Mouse (Mus musculus) cerebral cortex, adult 2 months (tissue): ENCODE results near the gene Foxs1.

ENCODE experiments used
- WGBS: fragments of 180-500 bp; shearing (Covaris S2); methylation state at CpG from one replicate; pipeline ENCODE4 v1.1.7; 2018; 5-methylcytosine and 5-hydroxymethylcytosine counted together

Gene Foxs1

GRCm38 (mm10) chr2:152933048-152933447 is at the start of gene Foxs1:
Foxs1 (minus strand) TSS chr2:152933208.
- WGBS, result 59% methylated on average over 9 of the region's 9 CpGs

DNA sequence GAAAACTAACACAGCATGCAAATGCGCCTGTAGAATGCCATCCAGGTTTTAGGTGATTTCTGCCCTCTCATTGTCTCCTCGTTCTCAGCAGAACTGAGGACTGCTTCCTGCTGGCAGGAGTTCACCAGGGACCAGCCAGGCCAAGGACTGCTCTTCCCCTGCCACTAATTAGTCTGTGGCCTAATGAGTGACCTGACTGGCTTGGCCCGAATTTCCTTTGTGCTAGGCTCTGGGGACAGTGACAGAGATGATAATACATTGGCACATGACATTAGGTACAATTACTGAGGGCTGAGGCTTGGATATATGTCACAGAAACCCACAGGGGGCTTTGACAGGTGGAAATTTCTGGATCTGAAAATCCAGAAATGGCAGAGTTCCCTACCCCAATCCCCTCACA is 44.0 kb upstream of the Foxs1 start:
- WGBS, result 61% methylated on average over 3 of the region's 3 CpGs

DNA sequence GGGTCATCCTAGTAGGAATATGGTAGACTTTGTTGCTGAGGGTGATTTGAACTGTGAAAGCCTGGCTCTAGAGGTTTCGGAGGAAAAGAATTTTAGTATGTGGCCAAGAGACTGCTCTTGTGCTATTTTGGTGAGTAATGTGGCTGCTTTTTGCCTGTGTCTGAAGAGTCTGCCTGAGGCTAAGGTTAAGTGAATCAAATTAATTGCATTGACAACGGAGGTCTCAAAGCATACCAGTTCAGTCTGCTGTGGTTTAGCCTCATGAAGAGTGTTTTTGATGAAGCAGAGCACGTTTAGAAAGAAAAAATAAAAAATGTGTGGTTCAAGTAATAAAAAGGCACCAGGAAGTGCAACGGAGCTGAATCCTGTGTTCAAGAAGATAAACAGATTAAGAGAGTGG is 32.5 kb upstream of the Foxs1 start:
- 77% methylated on average over 4 of the region's 4 CpGs for WGBS

- WGBS, result 2% methylated on average over 34 of the region's 34 CpGs
Observed at GRCm38 (mm10) chr2:152962091-152962793, 29.2 kb upstream of the Foxs1 start, which contains the start of gene Ttll9. Ttll9 (plus strand) TSS chr2:152962485.

DNA sequence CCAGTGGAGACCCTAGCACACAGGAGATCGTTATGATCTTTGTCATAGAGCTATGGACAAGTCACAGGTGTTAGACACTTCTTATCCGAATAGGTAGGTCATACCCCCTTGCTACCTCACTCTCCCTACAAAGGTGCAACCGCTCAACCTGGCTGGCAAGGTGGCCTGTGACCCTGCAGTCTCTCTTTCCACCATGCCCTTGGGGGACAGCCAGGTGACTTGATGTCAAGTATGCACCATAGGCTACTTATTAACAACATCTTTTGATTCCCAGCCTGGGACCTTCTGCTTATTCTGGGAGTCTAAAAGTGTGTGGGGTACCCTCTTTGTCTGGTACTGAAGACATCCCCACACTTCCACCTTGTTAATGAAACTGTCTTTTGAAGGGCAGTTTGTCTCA is 25.1 kb upstream of the Foxs1 start:
- WGBS, result 79% methylated on average over 3 of the region's 3 CpGs

GRCm38 (mm10) chr2:152951850-152952720 is 19.1 kb upstream of the Foxs1 start:
- 17% methylated on average over 13 of the region's 13 CpGs for WGBS

DNA sequence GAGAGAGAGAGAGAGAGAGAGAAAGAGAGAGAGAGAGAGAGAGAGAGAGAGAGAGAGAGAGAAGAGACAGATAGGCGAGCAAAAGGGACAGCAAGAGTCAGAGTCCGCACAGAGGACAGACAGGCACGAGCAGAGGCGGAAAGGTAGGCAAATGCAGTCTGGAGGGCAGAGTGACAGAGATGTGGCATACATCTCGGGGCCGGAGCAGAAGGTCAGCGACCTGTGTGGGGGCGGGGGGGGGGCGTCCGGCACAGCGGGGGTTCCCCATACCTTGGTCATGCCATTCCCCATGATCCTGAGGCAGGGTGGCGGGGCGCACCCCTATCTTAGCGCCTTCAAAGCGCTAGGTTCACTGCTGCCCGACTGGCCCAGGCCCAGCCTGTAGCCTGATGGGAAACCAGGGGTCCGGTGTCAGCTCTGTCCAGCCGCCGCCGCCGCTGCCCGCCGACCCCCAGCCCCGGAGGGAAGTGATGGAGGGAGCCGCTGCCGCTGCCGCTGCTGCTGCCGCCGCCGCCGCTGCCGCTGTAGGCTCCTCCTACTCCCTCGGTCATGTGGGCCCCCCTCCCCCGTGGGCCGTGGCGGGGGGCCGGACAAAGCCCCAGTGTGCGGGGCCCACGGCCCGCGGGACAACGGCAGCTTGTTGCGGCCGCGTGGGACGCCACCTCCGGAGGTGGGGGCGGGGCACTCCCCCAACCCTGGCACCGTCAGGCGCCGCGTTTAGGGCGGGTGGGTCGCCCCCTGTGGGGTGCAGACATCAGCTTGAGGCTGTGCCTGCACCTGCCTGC is 18.2 kb upstream of the Foxs1 start, which contains the start of gene Dusp15:
Gene Dusp15 (minus strand): TSS at position 634 of the 785 bp plus-strand sequence.
- WGBS, result under 1% methylated on average over 50 of the region's 54 CpGs

DNA sequence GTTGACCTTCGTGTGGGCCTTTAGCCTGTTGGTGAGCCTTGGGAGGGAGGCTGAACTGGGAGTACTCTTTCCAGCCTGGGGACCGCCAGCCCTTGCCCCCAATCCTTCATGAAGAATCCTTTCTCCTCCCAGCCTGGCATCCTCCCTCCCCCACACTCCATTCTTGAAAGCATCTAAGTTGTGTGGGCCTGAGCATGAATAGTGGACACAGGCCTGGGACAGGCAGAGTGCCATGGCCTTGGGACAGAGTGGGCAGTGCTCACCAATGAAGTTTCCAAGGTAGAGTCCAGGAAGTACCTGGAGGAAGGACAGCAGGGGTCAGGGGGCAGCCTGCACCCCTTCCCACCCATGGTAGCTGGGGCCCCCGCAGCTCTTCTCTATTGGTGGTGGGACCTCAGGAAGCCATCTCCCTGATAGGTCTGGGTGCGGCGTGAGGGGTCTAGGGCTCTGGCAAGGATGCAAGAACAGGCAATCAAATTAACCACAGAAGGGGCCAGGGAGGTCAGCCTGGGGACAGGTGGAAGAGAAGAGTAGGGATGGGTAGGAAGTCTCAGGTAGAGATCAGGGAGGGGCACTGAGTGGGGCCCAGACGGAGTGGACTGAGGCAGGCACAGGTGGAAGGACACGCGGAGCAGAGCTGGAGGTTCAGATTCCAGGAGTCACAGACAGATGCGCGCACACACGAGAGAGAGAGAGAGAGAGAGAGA is 17.5 kb upstream of the Foxs1 start:
- WGBS, result 39% methylated on average over 11 of the region's 11 CpGs

DNA sequence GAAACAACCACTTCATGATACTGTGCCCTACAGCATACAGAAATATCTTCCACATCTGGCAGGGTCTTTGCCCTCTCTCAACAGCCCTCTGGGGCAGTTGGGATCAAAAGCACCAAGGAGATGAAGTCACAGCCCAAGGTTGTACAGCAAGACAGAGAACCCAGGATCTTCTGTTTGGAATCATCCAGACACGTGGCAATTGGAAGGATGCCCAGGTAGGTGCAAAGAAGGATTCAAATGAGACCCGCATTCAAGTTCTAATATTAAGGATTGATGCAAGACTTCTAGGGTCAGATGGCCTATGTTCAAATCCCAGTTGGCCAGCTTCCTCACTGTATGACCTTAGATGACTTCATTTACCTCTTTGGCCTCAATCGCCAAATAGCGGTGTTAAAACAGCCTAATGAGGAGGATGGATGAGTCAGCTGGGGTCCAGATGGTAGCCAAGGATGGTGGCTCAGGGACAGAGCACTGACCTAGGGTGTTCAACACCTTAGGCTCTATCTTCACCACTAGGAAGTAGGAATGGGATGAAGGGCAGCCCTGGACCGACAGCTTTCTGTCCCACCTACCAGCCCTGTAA is 15.5 kb upstream of the Foxs1 start:
- 80% methylated on average over 5 of the region's 5 CpGs for WGBS

GRCm38 (mm10) chr2:152947098-152947497 is 14.1 kb upstream of the Foxs1 start:
- 56% methylated on average over 7 of the region's 7 CpGs for WGBS

GRCm38 (mm10) chr2:152944013-152944412 is 11.0 kb upstream of the Foxs1 start:
- WGBS, result 76% methylated on average over 9 of the region's 9 CpGs

DNA sequence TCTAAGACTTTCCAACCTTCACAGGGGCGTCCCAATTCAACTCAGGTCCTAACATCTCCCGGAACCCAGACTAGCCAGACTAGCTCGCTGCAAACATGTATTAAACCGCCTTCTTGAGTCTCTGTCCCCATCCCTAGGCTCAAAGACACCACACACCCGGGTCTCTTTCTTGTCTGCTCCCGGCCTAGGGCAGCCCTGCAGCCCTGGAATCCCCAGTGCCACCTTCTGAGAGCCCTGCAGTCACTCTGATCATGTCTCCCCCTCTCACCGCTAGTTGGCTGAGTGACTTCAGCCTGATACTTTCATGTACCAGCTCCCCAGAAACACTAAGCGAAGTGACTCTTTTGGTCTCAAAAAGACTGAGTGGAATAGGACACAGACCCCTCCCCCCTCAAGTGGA is 10.6 kb upstream of the Foxs1 start:
- WGBS, result 17% methylated on average over 8 of the region's 8 CpGs

GRCm38 (mm10) chr2:152942898-152943515 is 10.0 kb upstream of the Foxs1 start:
- 1% methylated on average over 65 of the region's 65 CpGs for WGBS

GRCm38 (mm10) chr2:152941776-152942175 is 8.8 kb upstream of the Foxs1 start:
- 55% methylated on average over 7 of the region's 7 CpGs for WGBS

DNA sequence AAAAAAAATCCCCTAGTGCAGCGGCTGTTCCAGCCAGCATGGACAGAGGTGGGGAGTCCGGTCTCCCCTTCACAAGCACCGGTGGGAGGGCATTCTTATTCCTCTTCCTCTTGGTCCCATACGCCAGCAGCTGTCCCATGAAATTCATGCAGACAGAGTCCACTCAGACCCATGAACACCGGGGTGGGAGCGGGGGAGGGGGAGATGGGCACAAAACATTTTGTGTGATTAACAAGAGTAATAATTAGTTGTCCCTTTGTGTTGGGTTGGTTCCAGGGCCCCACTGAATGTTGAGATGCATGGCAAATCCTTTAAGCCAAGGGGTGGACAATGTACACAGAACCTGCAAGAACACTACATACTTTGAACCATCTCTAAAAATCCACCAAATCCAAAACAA is 8.1 kb upstream of the Foxs1 start:
- 72% methylated on average over 6 of the region's 6 CpGs for WGBS

DNA sequence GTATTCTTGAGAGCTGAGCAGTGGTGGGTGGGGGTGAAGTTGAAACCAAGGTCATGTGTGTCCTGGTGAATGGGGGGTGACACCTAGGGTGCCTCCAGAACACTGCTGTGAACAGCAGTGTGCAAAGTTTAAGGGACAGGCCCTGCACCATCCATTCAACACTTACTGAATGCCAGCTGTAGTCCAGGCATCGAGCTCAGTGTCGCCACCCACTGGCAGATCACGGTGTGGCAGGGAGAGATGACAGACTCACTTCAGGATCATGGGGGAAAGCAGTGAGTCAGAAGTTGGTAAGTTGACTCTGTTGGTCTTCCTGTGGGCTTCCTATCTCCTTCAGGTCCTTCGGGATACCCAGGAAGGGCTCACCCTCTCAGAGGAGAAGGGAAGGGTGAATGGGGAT is 6.8 kb upstream of the Foxs1 start:
- WGBS, result 13% methylated on average over 4 of the region's 4 CpGs

GRCm38 (mm10) chr2:152933614-152934013 is 606 bp upstream of the Foxs1 start:
- 32% methylated on average over 5 of the region's 5 CpGs for WGBS

GRCm38 (mm10) chr2:152931456-152932160 is 1.4 kb downstream of the Foxs1 start:
- WGBS, result 67% methylated on average over 12 of the region's 12 CpGs

DNA sequence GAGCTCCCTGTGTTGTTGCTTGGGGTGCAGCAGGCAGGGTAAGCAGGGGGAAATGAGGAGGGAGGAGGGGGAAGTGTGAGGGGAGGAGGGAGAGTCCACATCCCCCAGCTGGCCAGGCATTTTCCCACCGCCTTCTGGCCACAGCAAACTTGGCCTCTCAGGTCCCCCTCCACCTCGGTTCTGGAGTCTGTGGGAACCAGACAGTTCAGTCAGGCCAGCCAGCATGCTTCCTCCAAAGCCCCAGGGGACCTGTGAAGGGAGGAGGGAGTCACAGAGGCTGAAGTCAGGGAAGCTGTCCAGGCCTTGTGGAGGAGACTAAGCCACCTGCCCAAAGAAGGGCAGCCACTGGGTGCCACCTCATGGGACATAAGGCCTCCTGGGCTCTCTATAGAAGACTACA is 2.7 kb downstream of the Foxs1 start:
- WGBS, result 74% methylated on average over 2 of the region's 2 CpGs

GRCm38 (mm10) chr2:152928988-152929370 is 4.0 kb downstream of the Foxs1 start:
- 78% methylated on average over 3 of the region's 3 CpGs for WGBS
